Mouse (Mus musculus) kidney, postnatal 0 days (tissue): ENCODE results near the gene A3galt2. TPM values are rescaled to one million over a fixed set of nuclear protein-coding genes. Genes with fewer than 3 reads are reported as not detected.

Experiments used
- ATAC-seq: fragments of 200-750 bp; cut with Nextera tagmentation; replicated peaks from 2 replicates; pipeline ENCODE4 v1.8.0; 2017; ENCODE audit warnings: low read depth, moderate number of reproducible peaks, moderate TSS enrichment, moderate library complexity; ENCODE audit not compliant: low FRiP score
- DNase-seq: peaks from one replicate; pipeline ENCODE4 v3.0.0-alpha.2; 2016; ENCODE audit warnings: low spot score
- H3K27ac ChIP-seq: fragments of 300-500 bp; sonication (generic); 2 replicates; pipeline ENCODE4 v1.5.1; 2014; ENCODE audit warnings: mild to moderate bottlenecking
- H3K27me3 ChIP-seq: fragments of 300-500 bp; sonication (generic); 2 replicates; pipeline ENCODE4 v1.6.1; 2014; ENCODE audit warnings: low read length, mixed read lengths; ENCODE audit not compliant: insufficient read depth
- H3K36me3 ChIP-seq: fragments of 300-500 bp; sonication (generic); 2 replicates; pipeline ENCODE4 v1.6.1; 2014; ENCODE audit warnings: low read length, mixed read lengths; ENCODE audit not compliant: insufficient read depth
- H3K4me1 ChIP-seq: fragments of 300-500 bp; sonication (generic); replicated peaks from 2 replicates; pipeline ENCODE4 v1.6.1; 2014; ENCODE audit warnings: antibody characterized with exemption, low read length, mixed read lengths; ENCODE audit not compliant: insufficient read depth
- H3K4me2 ChIP-seq: fragments of 300-500 bp; sonication (generic); 2 replicates; pipeline ENCODE4 v1.6.1; 2014; ENCODE audit warnings: mild to moderate bottlenecking, low read length, moderate library complexity, mixed read lengths
- H3K4me3 ChIP-seq: fragments of 300-500 bp; sonication (generic); replicated peaks from 2 replicates; pipeline ENCODE4 v1.5.1; 2014; ENCODE audit warnings: low read depth, low read length
- H3K9ac ChIP-seq: fragments of 300-500 bp; sonication (generic); 2 replicates; pipeline ENCODE4 v1.6.1; 2014; ENCODE audit warnings: low read depth, low read length
- H3K9me3 ChIP-seq: fragments of 300-500 bp; sonication (generic); replicated peaks from 2 replicates; pipeline ENCODE4 v1.6.1; 2016; ENCODE audit warnings: low read length, inconsistent platforms, mixed read lengths
- CTCF ChIP-seq: IDR thresholded peaks from 2 replicates; pipeline ENCODE4 v1.5.1; 2016; ENCODE audit warnings: antibody characterized with exemption, low read depth, mild to moderate bottlenecking, moderate library complexity
- WGBS: fragments of 180-500 bp; shearing (Covaris S2); extraction: QIAGEN DNeasy Blood & Tissue Kit; methylation state at CpG from one replicate; pipeline ENCODE4 v1.1.7; 2014; 5-methylcytosine and 5-hydroxymethylcytosine counted together
- polyA plus RNA-seq: library from polyadenylated mRNA; unstranded; fragments of >200 nt; fragmentation: Nextera tagmentation; extraction: Ambion mirVana; gene quantifications from 2 replicates; pipeline ENCODE4 v1.2.1, GENCODE M21; 2015

The A3galt2 gene
- polyA plus RNA-seq, 1 experiment from 2014 or later, result 0.13 TPM

DNA sequence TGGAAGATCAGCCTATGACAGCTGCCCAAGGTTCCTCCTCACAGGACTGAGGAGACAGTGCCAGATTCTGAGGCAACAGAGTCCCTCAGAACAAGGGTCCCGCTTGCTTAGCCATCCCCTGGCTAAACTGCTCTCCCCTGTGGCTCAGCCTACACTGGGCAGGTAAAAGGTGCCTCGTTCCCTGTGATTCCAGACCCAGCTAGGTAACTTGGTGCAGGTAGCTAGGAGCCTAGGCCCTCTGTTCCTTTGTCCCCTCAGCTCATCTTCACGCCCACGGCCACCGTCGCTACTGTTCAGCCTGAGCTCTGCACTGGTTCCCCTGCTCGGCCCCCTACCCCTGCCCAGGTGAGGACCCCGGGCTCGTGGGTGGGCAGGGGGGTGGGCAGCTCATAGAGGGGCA, 44.4 kb upstream of the A3galt2 start:
- Histone ChIP-seq H3K27ac (no peak overlapping the region), H3K4me3 (no peak overlapping the region), H3K36me3 (0 out of 2 replicates have a peak, but pooled peaks cover 2% of the 10 kb centered on the region), H3K4me1 (peaks cover 14% of the 10 kb centered on the region), H3K9ac (no peak overlapping the region), H3K9me3 (no peaks in the 10 kb centered on the region), H3K27me3 (no peaks in the 10 kb centered on the region), H3K4me2 (peak overlapping the region; percentile 11; the same call in 1 of the 2 replicates)
- TF ChIP-seq CTCF, result no peak
- WGBS, result 75% methylated on average over 9 of the region's 9 CpGs
- ATAC-seq (0 out of 2 replicates have a peak, but pooled peaks have one; percentile 2), DNase-seq (no peak)

DNA sequence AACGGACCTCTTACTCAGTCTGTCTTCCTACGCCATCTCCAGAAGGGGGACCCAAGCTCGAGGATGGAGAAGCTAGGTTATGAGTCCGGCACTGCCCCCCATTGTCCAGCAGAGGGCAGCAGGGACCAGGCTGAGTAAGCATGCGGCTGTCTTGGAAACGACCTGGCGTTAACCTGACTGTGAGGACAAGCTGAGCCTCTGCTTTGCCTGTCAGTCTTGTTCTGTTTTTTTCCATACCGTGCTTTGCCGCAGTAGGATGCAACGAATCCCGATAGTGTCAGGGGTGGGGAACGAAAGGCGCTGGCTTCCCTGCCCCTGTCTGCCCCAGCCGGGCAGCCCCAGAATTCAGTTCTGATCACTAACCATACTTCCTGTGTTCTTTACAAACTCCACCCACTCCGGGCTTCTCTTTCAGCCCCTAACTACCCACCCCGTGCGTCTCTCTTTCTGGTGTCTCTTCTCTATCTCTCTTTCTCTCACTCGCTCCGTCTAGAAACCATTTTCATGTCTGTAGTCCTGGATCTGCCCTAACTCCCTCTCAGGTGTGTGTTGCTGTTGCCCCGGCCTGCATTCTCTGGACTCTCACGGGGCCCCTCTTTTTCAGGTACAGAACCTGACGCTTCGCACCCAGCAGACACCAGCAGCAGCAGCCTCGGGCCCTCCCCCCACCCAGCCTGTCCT, 43.6 kb upstream of the A3galt2 start:
- Histone ChIP-seq H3K27me3 (no peaks in the 10 kb centered on the region), H3K4me1 (peaks cover 22% of the 10 kb centered on the region), H3K9ac (peak overlapping the region; percentile 38; the same call in 1 of the 2 replicates), H3K9me3 (no peaks in the 10 kb centered on the region), H3K4me3 (peak overlapping the region; percentile 18; the same call in 1 of the 2 replicates), H3K36me3 (0 out of 2 replicates have a peak, but pooled peaks cover 2% of the 10 kb centered on the region), H3K27ac (peak overlapping the region; percentile 62; the same call in 1 of the 2 replicates), H3K4me2 (peak overlapping the region; percentile 61)
- 5% methylated on average over 24 of the region's 24 CpGs for WGBS
- TF ChIP-seq CTCF, result peak; percentile 100
- ATAC-seq (peak; percentile 61), DNase-seq (peak; percentile 98)

DNA sequence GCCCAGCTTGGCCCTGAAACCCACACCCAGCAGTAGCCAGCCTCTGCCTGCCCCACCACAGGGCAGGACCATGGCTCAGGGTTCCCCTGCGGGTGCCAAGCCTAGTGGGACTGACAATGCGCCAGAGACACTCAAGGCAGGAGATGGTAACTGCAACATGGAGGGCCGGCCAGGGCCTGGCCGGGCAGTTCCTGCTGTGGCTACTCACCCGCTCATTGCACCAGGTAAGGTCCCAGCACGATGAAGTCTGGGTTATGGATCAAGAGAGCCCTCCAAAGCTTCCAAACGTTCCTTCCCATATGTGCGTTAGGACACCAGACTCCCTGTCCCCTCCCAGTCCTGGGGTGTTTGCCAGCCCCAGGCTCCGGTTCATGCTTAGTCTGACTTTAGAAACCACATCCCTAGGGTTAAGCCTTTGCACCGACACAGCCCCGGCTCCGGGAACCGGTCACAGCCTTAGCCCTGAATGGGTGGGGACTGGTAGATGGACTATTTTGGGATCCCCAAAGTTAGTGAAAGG, 43.0 kb upstream of the A3galt2 start:
- DNase-seq (no peak), ATAC-seq (peak; percentile 11; the same call in 1 of the 2 replicates)
- Histone ChIP-seq H3K27ac (peak overlapping the region; percentile 62; the same call in 1 of the 2 replicates), H3K4me3 (peak overlapping the region; percentile 18; the same call in 1 of the 2 replicates), H3K9me3 (no peaks in the 10 kb centered on the region), H3K36me3 (0 out of 2 replicates have a peak, but pooled peaks cover 2% of the 10 kb centered on the region), H3K4me2 (peak overlapping the region; percentile 61), H3K27me3 (no peaks in the 10 kb centered on the region), H3K4me1 (peaks cover 22% of the 10 kb centered on the region), H3K9ac (peak overlapping the region; percentile 38; the same call in 1 of the 2 replicates)
- WGBS, result 50% methylated on average over 13 of the region's 13 CpGs
- no peak for TF ChIP-seq CTCF

DNA sequence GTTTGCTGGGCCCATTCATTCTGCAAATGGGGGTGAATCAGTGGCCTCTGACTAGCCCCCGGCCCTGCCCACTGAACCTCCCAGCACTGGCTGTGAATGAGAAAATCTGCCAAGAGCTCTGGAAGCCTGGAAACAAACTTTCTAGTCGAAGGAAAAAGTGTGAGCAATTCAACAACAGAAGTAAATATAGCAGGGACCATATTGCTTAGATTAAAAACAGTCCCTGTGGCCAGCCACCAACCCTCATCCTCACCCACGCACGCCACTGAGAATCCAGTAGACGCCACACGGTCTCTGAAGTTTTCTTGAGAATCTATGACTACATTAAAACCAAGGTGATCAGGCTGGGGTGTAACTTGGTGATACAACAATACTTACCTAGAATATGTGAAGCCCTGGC, 42.2 kb upstream of the A3galt2 start:
- TF ChIP-seq CTCF, result no peak
- Histone ChIP-seq H3K36me3 (0 out of 2 replicates have a peak, but pooled peaks cover 2% of the 10 kb centered on the region), H3K9ac (no peak overlapping the region), H3K4me1 (peaks cover 22% of the 10 kb centered on the region), H3K4me3 (no peak overlapping the region), H3K4me2 (no peak overlapping the region), H3K27ac (no peak overlapping the region), H3K9me3 (no peaks in the 10 kb centered on the region), H3K27me3 (no peaks in the 10 kb centered on the region)
- DNase-seq (no peak), ATAC-seq (no peak)
- 86% methylated on average over 6 of the region's 6 CpGs for WGBS

DNA sequence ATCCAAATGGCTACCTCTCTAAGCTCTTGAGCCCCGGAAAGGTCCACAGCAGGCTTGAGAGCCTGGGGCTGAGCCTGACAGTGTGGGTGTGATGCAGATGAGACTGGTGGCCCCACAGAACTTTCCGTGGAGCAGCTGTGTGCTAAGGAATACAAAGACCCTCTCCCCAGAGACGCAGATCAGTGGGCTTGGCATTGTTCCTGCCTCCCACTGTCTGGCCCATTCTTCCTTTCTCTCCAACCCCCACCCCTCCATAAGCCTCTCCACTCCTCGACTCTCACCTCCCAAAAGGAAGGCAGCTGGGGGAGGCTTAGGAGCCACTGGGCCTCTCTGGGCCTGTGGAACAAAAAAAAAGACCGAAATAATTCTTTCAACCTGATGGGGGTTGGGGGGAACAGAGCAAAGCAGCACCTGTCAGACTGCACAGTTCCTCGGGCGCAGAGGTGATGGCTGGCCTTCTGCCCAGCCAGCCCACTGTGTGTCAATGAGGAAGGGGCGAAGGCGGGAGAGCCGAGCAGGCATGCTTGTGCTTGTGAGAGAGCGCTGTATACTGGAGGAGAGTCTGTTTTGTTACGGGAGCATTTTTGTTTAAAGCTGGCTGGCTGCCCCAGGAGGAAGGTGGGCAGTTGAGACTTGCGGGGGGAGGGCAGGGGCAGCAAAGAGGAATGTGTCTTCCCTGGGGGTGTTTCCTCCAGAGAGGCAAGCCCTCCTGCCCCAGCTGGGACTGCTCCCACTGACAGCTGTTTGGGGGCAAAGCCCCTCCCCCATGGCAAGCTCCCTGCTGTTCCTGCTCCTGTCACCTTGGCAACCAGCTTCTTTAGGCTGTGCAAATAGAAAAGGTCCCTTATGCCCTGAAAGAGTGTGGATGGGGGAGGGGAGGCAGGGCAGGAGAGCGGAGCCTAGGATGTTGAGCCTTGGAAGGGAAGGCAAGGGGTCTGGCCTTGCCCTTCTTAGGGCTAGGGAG, 39.6 kb upstream of the A3galt2 start:
- WGBS, result 15% methylated on average over 14 of the region's 14 CpGs
- H3K27me3 ChIP-seq, result no peaks in the 10 kb centered on the region
- peak overlapping the region; percentile 18; the same call in 1 of the 2 replicates for H3K4me2 ChIP-seq
- ATAC-seq (peak; percentile 44; the same call in 1 of the 2 replicates), DNase-seq (peak; percentile 83)
- peaks cover 32% of the 10 kb centered on the region for H3K4me1 ChIP-seq
- TF ChIP-seq CTCF, result no peak
- H3K36me3 ChIP-seq, result no peaks in the 10 kb centered on the region
- peak overlapping the region; percentile 42; the same call in 1 of the 2 replicates for H3K9ac ChIP-seq
- no peaks in the 10 kb centered on the region for H3K9me3 ChIP-seq
- H3K4me3 ChIP-seq, result no peak overlapping the region
- H3K27ac ChIP-seq, result peak overlapping the region; percentile 76
